Mouse (Mus musculus): ENCODE results near the gene Ppp1r14b.

The Ppp1r14b gene

DNA sequence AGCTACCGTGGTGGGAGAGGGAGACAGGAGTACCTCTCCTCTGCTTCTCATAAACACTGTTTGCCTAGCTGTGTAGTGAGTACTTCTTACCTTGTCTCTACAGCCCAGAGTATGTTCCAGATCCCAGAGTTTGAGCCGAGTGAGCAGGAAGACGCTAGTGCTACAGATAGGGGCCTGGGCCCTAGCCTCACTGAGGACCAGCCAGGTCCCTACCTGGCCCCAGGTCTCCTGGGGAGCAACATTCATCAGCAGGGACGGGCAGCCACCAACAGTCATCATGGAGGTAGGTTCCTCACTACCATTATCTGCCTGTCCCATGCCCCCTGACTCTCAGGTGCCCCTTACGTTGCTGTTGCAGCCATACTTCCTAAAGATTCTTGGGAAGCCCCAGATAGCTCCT is 32.0 kb upstream of the Ppp1r14b start:
- DNase-seq (ENCODE audit: low spot score): no peak

DNA sequence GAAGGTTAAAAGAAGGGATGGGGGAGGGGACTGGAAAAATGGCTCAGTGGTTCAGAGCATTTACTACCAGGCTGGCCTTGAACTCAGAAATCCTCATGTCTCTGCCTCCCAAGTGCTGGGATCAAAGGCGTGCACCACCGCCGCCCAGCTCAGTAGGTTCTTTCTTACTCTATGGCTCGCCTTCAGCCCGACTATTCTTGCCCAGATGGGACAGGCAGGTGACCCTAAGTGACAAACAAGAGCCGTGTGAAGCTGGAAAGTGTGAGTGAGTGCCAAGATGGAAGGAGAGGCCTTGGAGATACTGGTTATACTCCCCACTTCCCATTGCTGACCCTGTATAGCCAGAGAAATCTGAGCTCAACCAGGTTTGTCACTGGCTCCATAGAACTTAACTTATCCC is 31.1 kb upstream of the Ppp1r14b start:
- no peak for DNase-seq (ENCODE audit: low spot score)

DNA sequence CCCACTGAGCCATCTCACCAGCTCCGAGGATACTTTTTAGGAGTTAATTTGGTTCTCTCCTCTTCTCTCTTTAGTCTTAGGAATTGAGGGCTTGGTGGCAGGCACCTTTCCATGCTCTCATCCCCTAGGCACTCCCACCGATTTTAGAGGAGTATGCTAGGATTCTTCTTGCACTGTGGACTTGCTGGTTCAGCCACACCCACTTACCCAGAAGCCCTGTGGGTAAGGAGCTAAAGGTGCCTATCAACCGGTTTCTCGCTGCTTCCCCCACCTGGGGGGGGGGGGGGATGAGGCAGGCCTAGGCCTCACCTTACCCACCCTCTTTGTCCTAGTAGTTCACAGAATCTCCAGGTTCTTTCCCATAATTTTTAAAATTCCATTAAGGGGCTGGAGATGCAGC is 27.0 kb upstream of the Ppp1r14b start:
- no peak for DNase-seq (ENCODE audit: low spot score)

DNA sequence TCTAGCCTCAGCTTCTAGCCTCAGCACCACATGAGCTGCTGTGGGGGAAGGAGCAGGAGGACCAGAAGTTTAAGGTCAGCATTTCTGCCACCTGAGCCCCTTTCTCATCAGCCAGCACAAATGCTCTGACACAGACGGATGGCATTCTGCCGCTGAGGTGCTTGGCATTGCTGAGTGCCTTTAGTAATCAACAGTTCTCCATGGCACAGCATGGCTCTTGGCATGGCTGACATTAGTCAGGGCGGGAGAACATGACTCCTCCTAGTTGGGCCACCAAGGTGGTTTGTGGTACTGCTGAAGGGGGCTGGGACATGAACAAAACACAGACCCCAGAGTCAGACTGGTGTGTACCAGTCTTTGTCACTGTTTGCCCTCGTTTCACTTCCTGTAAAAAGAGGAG is 26.6 kb upstream of the Ppp1r14b start:
- no peak for DNase-seq (ENCODE audit: low spot score)

DNA sequence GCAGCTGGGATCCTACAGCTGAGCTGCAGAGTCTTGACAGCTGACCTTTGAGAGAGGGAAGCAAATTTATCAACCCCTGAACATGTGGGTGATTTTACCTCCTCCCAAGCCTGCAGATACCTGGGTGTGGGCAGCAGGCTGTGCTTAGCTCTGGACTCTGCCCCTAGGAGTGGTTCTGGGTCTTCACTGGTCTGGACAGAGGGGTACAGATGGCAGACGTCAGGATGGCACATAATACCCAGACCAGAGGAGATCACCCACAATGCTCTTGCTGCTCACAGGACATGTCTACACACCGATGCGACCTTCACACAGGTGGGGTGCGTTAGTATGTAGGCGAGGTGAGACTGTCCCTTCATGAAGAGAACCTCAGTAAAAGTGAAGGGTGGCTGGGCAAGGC is 25.2 kb upstream of the Ppp1r14b start:
- no peak for DNase-seq (ENCODE audit: low spot score)

DNA sequence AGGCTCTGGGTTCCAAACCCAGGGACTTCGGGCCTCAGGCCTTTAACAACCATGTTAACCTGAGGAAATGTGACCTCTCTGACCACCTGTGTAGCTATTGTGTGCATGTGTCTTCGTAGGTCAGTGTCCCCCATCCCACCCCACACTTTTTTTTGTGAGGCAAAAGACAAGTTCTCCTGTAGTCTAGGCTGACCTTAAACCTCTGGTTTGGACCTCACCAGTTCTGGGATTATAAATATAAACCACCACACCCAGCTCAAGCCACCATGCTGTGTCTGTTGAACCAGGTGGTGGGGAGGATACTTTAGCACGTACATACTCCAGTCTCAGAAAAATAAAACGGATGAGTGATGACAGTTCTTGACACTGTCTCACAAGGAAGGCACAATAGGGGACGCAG is 24.8 kb upstream of the Ppp1r14b start:
- DNase-seq (ENCODE audit: low spot score): no peak

DNA sequence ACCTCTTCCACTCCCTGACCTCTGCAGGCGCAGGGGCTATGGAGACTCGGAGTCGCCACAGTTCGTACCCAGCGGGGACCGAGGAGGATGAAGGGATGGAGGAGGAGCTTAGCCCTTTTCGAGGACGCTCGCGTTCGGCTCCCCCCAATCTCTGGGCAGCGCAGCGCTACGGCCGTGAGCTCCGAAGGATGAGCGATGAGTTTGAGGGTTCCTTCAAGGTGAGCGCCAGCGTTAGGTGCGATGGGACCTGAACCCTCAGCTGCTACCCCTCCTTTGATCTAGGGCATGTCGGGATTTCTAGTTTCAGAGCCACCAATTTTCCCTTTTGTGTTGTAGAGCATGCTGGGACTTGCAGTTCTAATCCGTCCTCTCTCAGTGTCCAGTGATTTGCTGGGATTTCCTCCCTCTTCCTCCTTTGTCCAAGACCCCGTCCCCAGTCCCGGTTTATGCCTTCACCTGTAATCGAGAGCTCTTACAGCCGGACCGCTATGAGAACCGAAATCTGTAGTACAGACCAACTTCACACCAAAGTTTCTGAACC is 24.1 kb upstream of the Ppp1r14b start:
- no peak for DNase-seq (ENCODE audit: low spot score)

DNA sequence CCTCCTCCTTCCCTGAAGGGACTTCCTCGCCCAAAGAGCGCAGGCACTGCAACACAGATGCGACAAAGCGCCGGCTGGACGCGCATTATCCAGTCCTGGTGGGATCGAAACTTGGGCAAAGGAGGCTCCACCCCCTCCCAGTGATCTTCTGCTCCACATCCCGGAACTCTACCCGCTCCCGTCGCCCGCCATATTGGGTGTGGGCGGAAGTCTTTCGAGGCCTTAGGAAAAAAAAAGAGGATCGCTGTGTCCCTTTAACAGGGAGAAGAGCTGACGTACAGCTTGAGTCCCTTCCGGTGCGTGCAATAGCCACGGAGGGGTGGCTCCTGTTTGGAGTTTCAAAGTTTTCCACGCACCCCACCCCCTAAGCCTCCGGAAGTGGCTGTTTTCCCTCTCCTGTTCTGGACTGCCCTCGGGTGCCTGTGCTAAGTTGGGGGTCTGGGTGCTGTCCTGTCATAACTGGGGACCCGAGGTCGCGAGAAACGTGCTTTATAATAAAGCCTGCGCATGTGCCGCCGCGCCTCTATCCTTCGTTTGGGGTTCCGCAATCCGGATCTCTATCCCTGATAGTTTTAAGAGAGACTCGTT is 23.3 kb upstream of the Ppp1r14b start:
- DNase-seq (ENCODE audit: low spot score): peak; percentile 70

DNA sequence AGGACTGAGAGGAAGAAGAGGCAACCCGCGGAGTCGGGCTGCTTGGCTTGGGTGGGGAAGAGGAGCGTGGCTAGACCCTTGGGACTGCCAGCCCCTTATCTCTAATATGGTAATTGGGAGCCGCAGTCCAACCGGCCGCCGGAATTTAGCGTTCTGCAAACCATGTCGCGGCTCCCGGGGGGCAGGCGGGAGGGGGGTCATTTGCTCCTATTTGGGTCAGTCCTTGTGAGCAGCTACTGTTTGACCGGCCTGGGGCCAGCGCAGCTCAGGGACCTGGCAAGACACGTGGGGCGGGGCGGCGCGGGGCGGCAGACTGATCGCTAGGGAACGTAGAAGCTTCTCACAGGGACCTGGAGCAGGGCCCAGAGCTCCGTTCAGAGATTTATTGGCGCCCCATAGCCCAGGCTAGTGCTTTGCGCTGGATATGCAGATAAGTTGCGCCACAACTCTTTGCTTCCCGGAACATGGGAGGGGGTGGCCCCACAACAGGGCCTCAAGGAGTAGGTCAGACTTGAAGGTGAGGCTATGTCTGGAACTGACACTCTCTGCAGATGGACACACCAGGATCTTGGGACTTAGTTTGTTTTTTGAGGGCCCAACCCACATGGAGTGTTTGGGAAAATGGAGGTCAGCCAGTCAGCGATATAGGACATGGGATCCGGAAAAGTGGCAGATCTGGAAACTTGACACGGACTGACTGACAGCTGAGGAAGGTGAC is 22.6 kb upstream of the Ppp1r14b start:
- peak; percentile 57 for DNase-seq (ENCODE audit: low spot score)

DNA sequence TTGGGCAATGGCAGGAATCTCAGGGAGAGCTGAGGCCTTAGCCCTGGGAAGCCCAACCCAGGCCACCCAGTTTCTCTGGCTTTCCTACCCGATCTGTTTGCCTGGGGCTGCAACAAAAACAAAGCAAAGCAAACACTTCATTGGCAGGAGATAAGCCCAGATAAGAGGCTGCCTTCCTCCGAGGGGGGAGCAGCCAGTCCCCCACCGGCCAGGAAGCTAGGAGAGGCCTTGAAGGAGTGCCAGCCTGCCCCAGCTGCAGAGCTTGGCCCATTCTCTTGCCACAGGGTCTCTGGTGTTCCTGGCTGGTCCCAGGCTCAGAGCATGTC is 22.1 kb upstream of the Ppp1r14b start:
- no peak for DNase-seq (ENCODE audit: low spot score)

DNA sequence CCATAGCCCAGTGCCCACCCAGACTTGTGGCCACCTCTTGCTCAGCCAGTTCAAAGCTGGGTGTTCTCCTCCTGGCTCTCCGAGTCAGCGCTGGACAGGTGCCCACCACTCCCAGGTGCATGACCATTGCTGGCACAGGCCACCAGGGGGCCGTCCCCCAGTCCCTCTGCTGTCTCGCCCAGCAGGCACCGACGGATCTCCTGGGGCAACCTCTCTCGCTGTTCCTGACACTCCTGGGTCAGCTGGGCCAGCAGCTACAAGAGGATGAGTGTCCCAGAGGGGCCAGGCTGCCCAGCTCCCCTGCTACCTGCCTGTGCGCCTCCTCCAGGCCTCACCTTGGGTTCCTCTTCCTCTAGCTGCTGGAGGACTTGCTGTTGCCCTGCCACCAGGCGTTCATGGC is 20.7 kb upstream of the Ppp1r14b start:
- DNase-seq (ENCODE audit: low spot score): no peak

DNA sequence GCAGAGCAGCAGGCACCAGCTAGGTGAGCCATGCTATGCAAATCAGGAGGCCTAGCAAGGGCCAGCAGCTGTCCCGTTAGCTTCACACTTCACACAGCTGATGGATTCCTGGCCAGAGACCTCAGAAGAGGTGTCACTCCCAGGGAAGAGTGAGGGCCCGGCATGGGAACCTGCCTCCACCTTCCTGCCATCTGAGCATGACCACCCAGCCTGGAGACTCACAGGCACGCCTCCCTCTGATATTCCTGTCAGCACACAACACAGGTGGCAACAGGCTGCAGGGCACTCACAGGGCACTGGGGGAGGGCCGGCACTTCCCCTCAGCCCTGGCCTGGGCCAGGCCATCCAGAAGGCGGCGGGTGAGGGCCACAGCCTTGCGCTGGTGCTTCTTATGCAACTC is 19.3 kb upstream of the Ppp1r14b start:
- no peak for DNase-seq (ENCODE audit: low spot score)

DNA sequence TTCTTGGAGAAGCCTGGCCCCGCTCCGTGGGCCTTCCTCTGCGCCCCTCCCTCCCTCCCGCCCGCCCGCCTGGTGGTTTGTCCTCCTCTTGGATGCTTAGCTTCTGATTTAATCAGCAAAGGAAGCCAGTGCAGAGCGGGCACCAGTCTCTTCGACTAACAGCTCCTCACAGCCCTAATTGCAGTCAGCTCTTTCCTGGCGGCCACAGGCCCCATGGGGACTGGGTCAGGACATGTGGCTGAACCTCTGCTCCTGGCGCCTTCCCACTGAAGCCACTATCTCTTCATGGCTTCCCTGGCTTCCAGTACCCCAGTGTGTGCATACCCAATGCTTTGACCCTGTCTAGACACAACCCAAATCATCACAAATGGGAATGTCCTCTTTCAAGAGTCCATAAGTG is 18.3 kb upstream of the Ppp1r14b start:
- DNase-seq (ENCODE audit: low spot score): no peak

DNA sequence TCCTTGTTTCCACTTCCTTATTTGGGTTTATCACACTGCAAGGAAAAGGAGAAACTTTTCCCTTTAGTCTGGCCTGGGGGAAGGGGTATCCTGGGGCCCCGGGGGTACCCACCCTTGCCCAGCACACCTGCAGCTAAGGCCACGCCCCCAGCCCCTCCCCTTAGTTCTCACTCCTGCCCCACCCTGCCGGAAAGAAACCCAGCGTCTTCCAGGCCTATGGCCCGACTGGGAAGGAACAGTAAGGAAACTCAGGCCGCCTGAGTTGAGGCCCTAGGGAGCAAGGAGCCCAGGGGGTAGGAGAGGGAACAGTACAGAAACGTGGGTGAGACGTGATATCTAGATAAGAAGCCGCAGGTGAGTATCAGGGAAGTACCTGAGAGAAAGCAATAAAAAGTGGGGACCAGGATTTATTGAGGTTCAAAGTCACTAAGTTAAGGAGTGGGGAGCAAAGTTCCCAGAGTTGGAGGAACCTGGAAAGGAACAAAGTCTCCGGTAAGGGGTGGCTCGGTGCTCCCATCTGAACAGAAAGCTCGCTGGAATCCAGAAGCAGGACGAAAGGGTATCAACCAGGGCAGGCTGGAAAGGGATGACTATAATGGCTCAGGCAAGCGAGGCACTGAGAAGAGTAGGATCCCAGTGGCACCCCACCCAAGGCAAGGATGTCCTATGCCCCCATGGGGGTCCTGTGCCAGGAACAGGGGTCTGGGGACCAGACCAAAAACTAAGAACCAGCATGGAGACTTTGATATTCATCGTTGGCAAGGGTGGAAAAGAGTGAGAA is 6.1 kb upstream of the Ppp1r14b start:
- no peak for DNase-seq (ENCODE audit: low spot score)

DNA sequence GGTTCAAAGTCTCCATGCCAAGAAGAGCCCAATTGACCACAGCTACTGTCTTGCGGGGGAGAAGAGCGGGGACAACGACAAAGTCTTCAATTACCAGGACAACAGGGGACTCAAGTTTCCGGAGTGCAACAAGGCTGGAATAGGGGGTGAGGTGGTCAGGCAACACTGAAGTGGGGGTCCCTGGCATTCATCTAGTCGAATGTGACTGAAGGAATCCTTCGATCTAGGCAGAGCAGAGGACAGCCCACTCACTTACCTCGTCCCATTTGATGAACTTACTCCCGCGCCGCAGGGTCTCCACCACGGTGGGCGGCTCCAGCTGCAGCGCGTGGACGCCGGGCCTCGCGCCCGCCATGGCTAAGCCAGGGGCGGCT is 5.5 kb upstream of the Ppp1r14b start:
- no peak for DNase-seq (ENCODE audit: low spot score)

DNA sequence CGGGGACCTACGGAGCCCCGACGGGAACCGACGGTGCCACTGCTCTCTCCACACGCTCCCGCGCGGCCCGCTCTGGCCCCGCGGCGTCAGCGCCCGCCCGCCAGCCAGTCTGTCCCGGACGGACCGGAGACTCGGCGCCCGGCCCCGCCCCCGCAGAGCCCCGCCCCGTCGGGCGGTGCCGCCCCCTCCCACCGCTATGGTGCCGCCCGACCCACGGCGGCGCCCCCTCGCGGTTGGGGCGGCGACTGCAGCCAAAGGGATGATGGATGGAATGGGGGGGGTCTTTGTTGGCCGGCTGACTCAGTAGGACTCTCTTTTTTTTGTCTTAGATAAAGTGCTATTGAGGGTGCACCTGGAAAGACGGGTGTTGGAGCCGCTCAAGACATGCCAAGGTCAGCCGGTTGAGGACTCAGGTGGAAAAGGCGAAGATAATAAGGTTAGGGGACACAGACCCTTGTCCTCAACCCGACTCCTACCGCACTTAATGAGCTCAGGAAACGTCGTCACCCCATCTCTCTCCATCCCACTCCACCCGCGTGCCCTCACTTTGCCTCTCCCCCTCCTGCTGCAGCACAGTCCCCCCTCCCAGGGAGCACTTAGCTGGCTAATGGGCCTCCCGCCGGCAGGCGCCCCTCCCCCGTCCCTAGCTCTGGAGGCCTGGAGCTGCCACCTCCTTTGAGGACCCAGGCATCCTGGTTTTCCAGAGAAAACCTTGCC is 4.9 kb upstream of the Ppp1r14b start:
- no peak for DNase-seq (ENCODE audit: low spot score)

DNA sequence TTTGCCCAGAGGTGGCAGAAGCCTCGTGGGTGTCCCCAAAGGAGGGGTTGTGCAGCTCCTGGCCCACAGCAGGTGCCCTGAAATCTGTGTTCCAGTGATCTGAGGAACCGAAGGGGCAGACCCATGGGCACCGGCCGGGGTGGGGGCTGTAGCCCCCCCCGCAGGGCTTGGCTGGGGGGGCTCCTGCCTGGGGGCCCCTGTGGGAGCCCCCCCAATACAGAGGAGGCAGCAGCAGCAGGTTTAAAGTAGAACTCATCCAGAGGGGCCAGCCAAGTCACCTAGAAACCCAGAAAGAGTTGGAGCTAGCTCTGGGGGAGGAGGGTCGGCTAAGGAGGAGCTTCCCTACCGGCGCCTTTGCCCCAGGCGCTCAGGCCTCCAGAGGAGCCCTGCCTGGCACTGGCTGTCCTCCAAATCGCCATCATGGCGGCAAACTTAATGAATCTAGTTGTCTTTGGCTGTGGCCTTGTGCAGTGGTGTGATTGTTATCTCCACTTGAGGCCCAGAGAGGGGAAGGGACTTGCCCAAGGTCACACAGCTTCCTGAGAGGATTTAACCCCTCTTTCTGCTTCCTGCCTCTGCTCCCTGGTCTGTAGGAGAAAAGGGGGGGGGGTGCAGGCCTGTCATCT is 4.2 kb upstream of the Ppp1r14b start:
- DNase-seq (ENCODE audit: low spot score): no peak

DNA sequence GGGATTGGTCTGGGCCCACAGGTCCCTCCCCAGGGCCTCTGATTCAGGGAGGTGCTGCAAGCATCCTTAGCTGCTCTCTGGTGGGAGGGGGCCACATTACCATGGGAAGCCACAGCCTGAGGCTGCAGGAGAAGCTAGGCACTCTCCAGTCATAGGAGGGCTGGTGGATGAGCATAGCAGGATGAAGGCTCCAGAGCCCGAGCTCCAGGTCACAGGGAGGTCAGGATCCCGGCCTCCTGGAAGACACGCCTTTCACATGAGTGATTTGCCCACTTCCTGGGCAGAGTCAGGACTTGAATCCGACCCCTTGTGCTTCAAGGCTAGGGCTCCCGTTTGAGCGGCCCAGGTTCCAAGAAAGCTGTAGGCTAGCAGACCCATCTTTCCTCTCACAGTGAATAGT is 3.1 kb upstream of the Ppp1r14b start:
- no peak for DNase-seq (ENCODE audit: low spot score)

DNA sequence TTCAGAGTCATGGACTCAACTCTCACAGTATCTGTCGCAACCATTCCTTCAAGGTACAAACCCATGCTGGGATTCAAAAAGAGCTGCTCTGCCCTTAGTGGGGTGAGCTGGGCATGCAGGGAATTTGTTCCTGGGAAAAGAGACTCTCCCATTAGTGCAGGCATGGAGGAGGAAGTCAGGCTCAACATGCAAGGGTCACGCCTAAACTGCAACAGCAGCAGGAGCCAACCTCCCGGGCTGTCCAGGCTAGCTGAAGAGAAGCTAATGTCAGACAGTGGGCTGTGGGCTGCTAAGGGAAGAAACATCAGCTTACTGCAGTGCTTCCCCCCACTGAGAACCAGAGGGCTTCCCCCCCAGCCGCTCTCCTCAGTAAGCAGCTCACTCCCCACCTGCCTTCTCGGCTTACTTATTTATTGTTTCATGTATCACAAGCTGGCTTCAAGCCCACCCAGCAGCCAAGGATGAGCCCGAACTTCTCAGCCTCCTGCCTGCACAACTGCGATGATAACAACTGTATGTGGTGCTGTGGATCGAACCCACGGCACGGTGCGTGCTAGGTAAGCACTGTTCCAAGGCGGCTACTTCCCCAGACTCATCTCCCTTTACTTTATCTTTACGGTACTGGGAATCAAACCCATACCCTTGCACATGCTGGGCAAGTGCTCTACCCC is 2.4 kb upstream of the Ppp1r14b start:
- no peak for DNase-seq (ENCODE audit: low spot score)

DNA sequence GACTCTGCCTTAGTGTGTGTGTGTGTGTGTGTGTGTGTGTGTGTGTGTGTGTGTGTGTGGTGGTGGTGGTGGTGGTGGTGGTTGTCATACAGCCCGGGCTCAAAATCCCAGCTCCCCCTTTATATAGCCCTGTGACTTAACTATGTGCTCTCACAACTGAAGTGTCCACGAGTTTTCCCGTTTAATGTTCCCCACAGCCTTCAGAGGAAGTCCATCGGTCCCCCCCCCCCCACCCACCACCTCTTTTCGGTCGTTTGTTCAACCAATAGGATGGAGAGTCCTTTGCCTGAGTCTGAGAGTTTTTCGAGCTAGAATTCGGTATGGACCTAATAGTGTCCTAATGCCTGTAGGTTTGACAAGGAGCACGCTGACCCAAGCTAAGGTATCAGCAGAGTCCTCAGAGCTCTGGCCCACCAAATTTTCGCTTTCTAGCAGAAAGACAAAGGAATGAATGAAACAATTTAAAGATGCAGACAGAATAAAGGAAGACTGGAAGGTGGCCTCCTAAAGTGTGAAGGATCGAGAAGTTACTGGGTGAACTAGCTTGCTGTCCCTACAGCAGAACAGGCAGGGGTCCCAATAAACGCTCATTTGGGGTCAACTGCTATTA is 1.1 kb upstream of the Ppp1r14b start:
- DNase-seq (ENCODE audit: low spot score): no peak
